ENCODE assay signal across 20 mouse cellular contexts in genomic region chr7:100327514-100327913, GRCm38 (mm10). TPM values are rescaled to one million over a fixed set of nuclear protein-coding genes. Genes with fewer than 3 reads are reported as not detected.
DNase-seq lines count a peak whose midpoint lies in the region; ATAC-seq lines count a peak whose summit lies in the region.
"Had no signal": no experiment of that assay in that cellular context is flagged by ENCODE, and none has a peak within 500 bp of the region (broad histone marks: within the 10 kb centered on the region; RNA-seq: fewer than 3 reads in every experiment).

No protein-coding gene starts in this region.

- no peaks in the 10 kb centered on the region for H3K9me3 ChIP-seq in intestine, embryonic 14.5 days (ENCODE audit: control insufficient read depth, low read length)
- no peaks in the 10 kb centered on the region for H3K9me3 ChIP-seq in intestine, embryonic 16.5 days (ENCODE audit: control insufficient read depth, low read length)
- H3K9me3 ChIP-seq in limb, embryonic 13.5 days, result no peaks in the 10 kb centered on the region
- H3K9me3 ChIP-seq in limb, embryonic 10.5 days (replicated peaks), result no peaks in the 10 kb centered on the region
- H3K9me3 ChIP-seq: embryonic facial prominence, embryonic 12.5 days; hindbrain, embryonic 10.5 days; liver, embryonic 13.5 days; megakaryocyte, embryonic 14.5 days had no signal

- H3K4me2 ChIP-seq in intestine, embryonic 14.5 days (ENCODE audit: low read length), result no peak overlapping the region
- H3K4me2 ChIP-seq in intestine, embryonic 16.5 days (ENCODE audit: low read depth, low read length), result no peak overlapping the region
- no peak overlapping the region for H3K4me2 ChIP-seq in limb, embryonic 13.5 days (replicated peaks)
- H3K4me2 ChIP-seq: embryonic facial prominence, embryonic 12.5 days; liver, embryonic 13.5 days had no signal

- peaks cover 61% of the 10 kb centered on the region for H3K36me3 ChIP-seq in intestine, embryonic 14.5 days (ENCODE audit: control insufficient read depth, insufficient read depth, low read length)
- no peaks in the 10 kb centered on the region for H3K36me3 ChIP-seq in intestine, embryonic 16.5 days (ENCODE audit: control insufficient read depth, insufficient read depth, low read length)
- peaks cover 73% of the 10 kb centered on the region for H3K36me3 ChIP-seq in limb, embryonic 13.5 days
- peaks cover 76% of the 10 kb centered on the region for H3K36me3 ChIP-seq in limb, embryonic 10.5 days

- ATAC-seq in intestine, embryonic 14.5 days (replicated peaks; ENCODE audit: low FRiP score, low TSS enrichment, low read depth), result no peak
- no peak for ATAC-seq in intestine, embryonic 16.5 days
- no peak for ATAC-seq in limb, embryonic 13.5 days (ENCODE audit: low FRiP score, low read depth)
- ATAC-seq: forebrain, postnatal 0 days had no signal

- no peaks in the 10 kb centered on the region for H3K27me3 ChIP-seq in intestine, embryonic 14.5 days (replicated peaks; ENCODE audit: control insufficient read depth, insufficient read depth, low read length)
- H3K27me3 ChIP-seq in intestine, embryonic 16.5 days (replicated peaks; ENCODE audit: control insufficient read depth, insufficient read depth, low read length), result peaks cover 3% of the 10 kb centered on the region; the same call in 1 of the 2 replicates
- no peaks in the 10 kb centered on the region for H3K27me3 ChIP-seq in limb, embryonic 13.5 days
- no peaks in the 10 kb centered on the region for H3K27me3 ChIP-seq in limb, embryonic 10.5 days (ENCODE audit: low read depth, poor library complexity, severe bottlenecking)
- H3K27me3 ChIP-seq: CH12.LX; embryonic facial prominence, embryonic 12.5 days; liver, embryonic 13.5 days; megakaryocyte, embryonic 14.5 days had no signal

- H3K9ac ChIP-seq in intestine, embryonic 14.5 days (ENCODE audit: low read length), result no peak overlapping the region
- no peak overlapping the region for H3K9ac ChIP-seq in intestine, embryonic 16.5 days (ENCODE audit: low read depth, low read length)
- H3K9ac ChIP-seq in limb, embryonic 13.5 days, result no peak overlapping the region
- H3K9ac ChIP-seq: embryonic facial prominence, embryonic 12.5 days; forebrain, postnatal 0 days; liver, embryonic 13.5 days had no signal

- peak; percentile 28 for DNase-seq in adrenal gland, postnatal 14 days
- DNase-seq in adrenal gland, adult 8-10 months, result no peak
- DNase-seq in intestine, embryonic 14.5 days (ENCODE audit: low spot score), result peak; percentile 25
- DNase-seq in limb, embryonic 10.5 days (ENCODE audit: low spot score), result no peak
- DNase-seq in lung, postnatal 36 days, result peak; percentile 75
- no peak for DNase-seq in cerebellum, adult 11 months
- DNase-seq: adrenal gland, adult 2 months; cerebellum, adult 8-10 months; forebrain, postnatal 0 days; left cerebral cortex, postnatal 4 days; liver, embryonic 13.5 days had no signal

- H3K27ac ChIP-seq in intestine, embryonic 14.5 days (ENCODE audit: low read depth), result no peak overlapping the region
- no peak overlapping the region for H3K27ac ChIP-seq in intestine, embryonic 16.5 days (ENCODE audit: low read length)
- H3K27ac ChIP-seq in limb, embryonic 13.5 days, result peak overlapping the region; percentile 44; the same call in 1 of the 2 replicates
- H3K27ac ChIP-seq in limb, embryonic 10.5 days, result no peak overlapping the region
- H3K27ac ChIP-seq: embryonic facial prominence, embryonic 12.5 days; hindbrain, embryonic 10.5 days; layer of hippocampus, adult 2 months; liver, embryonic 13.5 days had no signal

- 78% methylated on average over 7 of the region's 7 CpGs for WGBS in intestine, embryonic 14.5 days
- WGBS in intestine, embryonic 16.5 days, result 82% methylated on average over 7 of the region's 7 CpGs
- 89% methylated on average over 7 of the region's 7 CpGs for whole genome bisulfite sequencing in limb, embryonic 13.5 days
- WGBS in limb, embryonic 10.5 days, result 94% methylated on average over 7 of the region's 7 CpGs

- H3K4me3 ChIP-seq in intestine, embryonic 14.5 days (ENCODE audit: low read depth, low read length), result no peak overlapping the region
- H3K4me3 ChIP-seq in intestine, embryonic 16.5 days (ENCODE audit: low read length), result no peak overlapping the region
- no peak overlapping the region for H3K4me3 ChIP-seq in limb, embryonic 13.5 days
- H3K4me3 ChIP-seq in limb, embryonic 10.5 days, result no peak overlapping the region
- H3K4me3 ChIP-seq: embryonic facial prominence, embryonic 12.5 days; hindbrain, embryonic 10.5 days; layer of hippocampus, adult 2 months; liver, embryonic 13.5 days; megakaryocyte, embryonic 14.5 days had no signal

- H3K4me1 ChIP-seq in intestine, embryonic 14.5 days (replicated peaks; ENCODE audit: control insufficient read depth, insufficient read depth, low read length), result no peaks in the 10 kb centered on the region
- no peaks in the 10 kb centered on the region; the same call in 1 of the 2 replicates for H3K4me1 ChIP-seq in intestine, embryonic 16.5 days (ENCODE audit: control insufficient read depth, insufficient read depth, low read length)
- 0 out of 2 replicates have a peak, but pooled peaks cover 3% of the 10 kb centered on the region for H3K4me1 ChIP-seq in limb, embryonic 13.5 days
- H3K4me1 ChIP-seq in limb, embryonic 10.5 days, result no peaks in the 10 kb centered on the region
- H3K4me1 ChIP-seq: embryonic facial prominence, embryonic 12.5 days; hindbrain, embryonic 10.5 days; liver, embryonic 13.5 days; megakaryocyte, embryonic 14.5 days had no signal

RNA-seq across cellular contexts. Expression of gene P4ha3, which starts 42.2 kb away (rescaled TPM):
- 1.4 and 1.8 TPM in 2 replicates for total RNA-seq in adrenal gland, postnatal 14 days (2021)
- total RNA-seq in adrenal gland, adult 8-10 months (2022), result 1 to 10 TPM in 1 of 4 experiments, under 1 TPM in 3; 0.49 to 1.1 (median 0.81) TPM
- polyA plus RNA-seq in intestine, embryonic 14.5 days (2014; fragmentation: Nextera tagmentation; extraction: Ambion mirVana), result 4.4 and 5.8 TPM in 2 replicates
- polyA plus RNA-seq in intestine, embryonic 16.5 days (2015; fragmentation: Nextera tagmentation; extraction: Ambion mirVana), result 3.6 and 3.7 TPM in 2 replicates
- 17.4 TPM in 2 replicates for polyA plus RNA-seq in limb, embryonic 13.5 days (2015; fragmentation: Nextera tagmentation; extraction: Ambion mirVana)
- polyA plus RNA-seq in limb, embryonic 10.5 days (2016; fragmentation: Nextera tagmentation; extraction: Ambion mirVana), result 1.1 and 2.4 TPM in 2 replicates
- total RNA-seq: CH12.LX; common myeloid progenitor, adult 5-6 weeks; granulocyte monocyte progenitor cell, adult 5-6 weeks had no signal

RNA-seq across cellular contexts. Expression of gene C2cd3, which starts 44.5 kb away (rescaled TPM):
- total RNA-seq in adrenal gland, postnatal 14 days (2021), result 21.3 and 21.4 TPM in 2 replicates
- total RNA-seq in adrenal gland, adult 8-10 months (2022), result 10 to 100 TPM; 19.7 to 29.1 (median 26.8) TPM
- polyA plus RNA-seq in intestine, embryonic 14.5 days (2014; fragmentation: Nextera tagmentation; extraction: Ambion mirVana), result 23.6 and 25.4 TPM in 2 replicates
- polyA plus RNA-seq in intestine, embryonic 16.5 days (2015; fragmentation: Nextera tagmentation; extraction: Ambion mirVana), result 11.6 and 12.1 TPM in 2 replicates
- 24.0 and 28.0 TPM in 2 replicates for polyA plus RNA-seq in limb, embryonic 13.5 days (2015; fragmentation: Nextera tagmentation; extraction: Ambion mirVana)
- 31.2 and 40.3 TPM in 2 replicates for polyA plus RNA-seq in limb, embryonic 10.5 days (2016; fragmentation: Nextera tagmentation; extraction: Ambion mirVana)

RNA-seq across cellular contexts. Expression of gene Ppme1, which starts 44.6 kb away (rescaled TPM):
- 53.4 and 55.1 TPM in 2 replicates for total RNA-seq in adrenal gland, postnatal 14 days (2021)
- total RNA-seq in adrenal gland, adult 8-10 months (2022), result 10 to 100 TPM; 55.4 to 65.8 (median 61.8) TPM
- 55.0 and 55.9 TPM in 2 replicates for polyA plus RNA-seq in intestine, embryonic 14.5 days (2014; fragmentation: Nextera tagmentation; extraction: Ambion mirVana)
- polyA plus RNA-seq in intestine, embryonic 16.5 days (2015; fragmentation: Nextera tagmentation; extraction: Ambion mirVana), result 47.0 and 52.4 TPM in 2 replicates
- 50.8 and 53.6 TPM in 2 replicates for polyA plus RNA-seq in limb, embryonic 13.5 days (2015; fragmentation: Nextera tagmentation; extraction: Ambion mirVana)
- 79.1 and 84.2 TPM in 2 replicates for polyA plus RNA-seq in limb, embryonic 10.5 days (2016; fragmentation: Nextera tagmentation; extraction: Ambion mirVana)

Comparison
In these comparisons a context has a peak if more than half of its experiments do, and no peak if none do; other contexts are left out.
1. DNase-seq: peak in adrenal gland, postnatal 14 days (single experiment), intestine, embryonic 14.5 days (single experiment) and lung, postnatal 36 days (single experiment); none in adrenal gland, adult 8-10 months (single experiment), limb, embryonic 10.5 days (single experiment) and cerebellum, adult 11 months (single experiment).